Mouse (Mus musculus): ENCODE data around the gene Krt33a.
A peak's percentile ranks its signal among the peaks of the same experiment; 100 is the strongest.

DNA sequence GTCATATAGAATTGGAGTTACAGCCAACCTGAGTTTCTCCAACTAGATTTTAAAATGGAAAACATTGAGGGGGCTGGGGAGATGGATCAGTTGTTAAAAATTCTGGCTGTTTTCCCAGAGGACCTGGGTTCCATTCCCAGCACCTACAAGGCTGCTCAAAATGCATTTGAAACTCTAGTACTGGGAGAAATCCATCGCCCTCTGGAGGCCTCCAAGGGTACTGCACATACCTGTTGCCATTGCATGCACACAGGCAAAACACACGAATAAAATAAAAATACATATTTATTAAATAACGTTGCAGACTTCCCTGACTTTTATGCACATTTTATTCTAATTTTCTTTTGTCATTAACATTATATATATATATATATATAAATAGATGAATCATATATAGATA lies 9.4 kb downstream of the Krt33a start:
- peak; percentile 43 for TF ChIP-seq CTCF (IDR thresholded peaks at IDR 0.05; ENCODE audit: insufficient read depth, low read length)
- no peak for TF ChIP-seq POLR2A (IDR thresholded peaks at IDR 0.05; ENCODE audit: borderline replicate concordance, extremely low read depth, low read depth, low read length)

Data from lung, adult 2 months (tissue).